Mouse (Mus musculus) embryonic facial prominence, embryonic 13.5 days (tissue): ENCODE data around the gene Dppa3. TPM values are rescaled to one million over a fixed set of nuclear protein-coding genes. Genes with fewer than 3 reads are reported as not detected.

Experiments
- ATAC-seq: fragments of 200-750 bp; cut with Nextera tagmentation; 2 replicates; pipeline ENCODE4 v1.8.0; 2017; ENCODE audit warnings: low read depth; ENCODE audit not compliant: insufficient number of reproducible peaks, insufficient read depth, low FRiP score, low TSS enrichment
- H3K27ac ChIP-seq: fragments of 300-500 bp; sonication (generic); 2 replicates; pipeline ENCODE4 v1.5.1; 2015; ENCODE audit warnings: moderate library complexity, mild to moderate bottlenecking, inconsistent platforms
- H3K27me3 ChIP-seq: fragments of 300-500 bp; sonication (generic); 2 replicates; pipeline ENCODE4 v1.6.1; 2015; ENCODE audit warnings: mild to moderate bottlenecking, inconsistent platforms
- H3K36me3 ChIP-seq: fragments of 300-500 bp; sonication (generic); 2 replicates; pipeline ENCODE4 v1.6.1; 2015; ENCODE audit warnings: mild to moderate bottlenecking, inconsistent platforms
- H3K4me1 ChIP-seq: fragments of 300-500 bp; sonication (generic); 2 replicates; pipeline ENCODE4 v1.6.1; 2015; ENCODE audit warnings: inconsistent platforms
- H3K4me2 ChIP-seq: fragments of 300-500 bp; sonication (generic); 2 replicates; pipeline ENCODE4 v1.6.1; 2015; ENCODE audit warnings: moderate library complexity, mild to moderate bottlenecking, inconsistent platforms
- H3K4me3 ChIP-seq: fragments of 300-500 bp; sonication (generic); 2 replicates; pipeline ENCODE4 v1.5.1; 2015; ENCODE audit warnings: mild to moderate bottlenecking, inconsistent platforms
- H3K9ac ChIP-seq: fragments of 300-500 bp; sonication (generic); 2 replicates; pipeline ENCODE4 v1.6.1; 2015; ENCODE audit warnings: mild to moderate bottlenecking, inconsistent platforms
- H3K9me3 ChIP-seq: fragments of 300-500 bp; sonication (generic); 2 replicates; pipeline ENCODE4 v1.6.1; 2016; ENCODE audit warnings: inconsistent platforms
- WGBS: fragments of 180-500 bp; shearing (Covaris S2); methylation state at CpG from one replicate; pipeline ENCODE4 v1.1.7; 2015; ENCODE audit warnings: mixed read lengths; 5-methylcytosine and 5-hydroxymethylcytosine counted together
- polyA plus RNA-seq: library from polyadenylated mRNA; unstranded; fragments of >200 nt; fragmentation: Nextera tagmentation; extraction: Ambion mirVana; gene quantifications from 2 replicates; pipeline ENCODE4 v1.2.1, GENCODE M21; 2015

Dppa3 gene
- polyA plus RNA-seq, 1 experiment from 2014 or later: not detected

GRCm38 (mm10) chr6:122601615-122602014 lies 24.6 kb upstream of the Dppa3 start:
- Histone ChIP-seq H3K4me2 (peak overlapping the region; percentile 66), H3K4me1 (no peaks in the 10 kb centered on the region), H3K27ac (no peak overlapping the region), H3K9me3 (no peaks in the 10 kb centered on the region), H3K4me3 (peak overlapping the region; percentile 47), H3K36me3 (no peaks in the 10 kb centered on the region), H3K27me3 (no peaks in the 10 kb centered on the region), H3K9ac (peak overlapping the region; percentile 67; the same call in 1 of the 2 replicates)
- ATAC-seq: no peak
- 84% methylated on average over 3 of the region's 3 CpGs for WGBS

- peak within 1 kb of the TSS; percentile 66 for H3K4me2 ChIP-seq
- 4% methylated on average over 22 of the region's 22 CpGs for WGBS
- peak within 1 kb of the TSS; percentile 67 for H3K9ac ChIP-seq
- H3K4me3 ChIP-seq: peak within 1 kb of the TSS; percentile 47
- H3K9me3 ChIP-seq: no peaks in the 10 kb centered on the region
- no peaks in the 10 kb centered on the region for H3K36me3 ChIP-seq
- H3K27ac ChIP-seq: peak within 1 kb of the TSS; percentile 49; the same call in 1 of the 2 replicates
- H3K4me1 ChIP-seq: no peaks in the 10 kb centered on the region
- no peaks in the 10 kb centered on the region for H3K27me3 ChIP-seq
- ATAC-seq: peak; percentile 53; the same call in 1 of the 2 replicates
Observed at GRCm38 (mm10) chr6:122602242-122602991, 23.8 kb upstream of the Dppa3 start, which contains the start of gene Apobec1. Gene Apobec1 (minus strand): TSS chr6:122602444.

GRCm38 (mm10) chr6:122602992-122603322 lies 23.3 kb upstream of the Dppa3 start:
- no peak overlapping the region for H3K9ac ChIP-seq
- no peaks in the 10 kb centered on the region for H3K9me3 ChIP-seq
- H3K27me3 ChIP-seq: no peaks in the 10 kb centered on the region
- H3K4me3 ChIP-seq: peak overlapping the region; percentile 47; the same call in 1 of the 2 replicates
- H3K4me2 ChIP-seq: peak overlapping the region; percentile 66
- no peaks in the 10 kb centered on the region for H3K4me1 ChIP-seq
- no peak for ATAC-seq
- WGBS: 19% methylated on average over 1 of the region's 1 CpGs
- H3K27ac ChIP-seq: no peak overlapping the region; the same call in 1 of the 2 replicates
- H3K36me3 ChIP-seq: no peaks in the 10 kb centered on the region

- ATAC-seq: no peak
- no peak overlapping the region for H3K4me2 ChIP-seq
Observed at GRCm38 (mm10) chr6:122604260-122604659, 21.9 kb upstream of the Dppa3 start.

GRCm38 (mm10) chr6:122605483-122605882 lies 20.7 kb upstream of the Dppa3 start:
- Histone ChIP-seq H3K36me3 (no peaks in the 10 kb centered on the region), H3K27me3 (no peaks in the 10 kb centered on the region), H3K4me3 (no peak overlapping the region), H3K9ac (no peak overlapping the region), H3K4me2 (no peak overlapping the region), H3K27ac (no peak overlapping the region), H3K9me3 (no peaks in the 10 kb centered on the region), H3K4me1 (no peaks in the 10 kb centered on the region)
- ATAC-seq: no peak
- WGBS: 90% methylated on average over 8 of the region's 8 CpGs

More at GRCm38 (mm10) chr6:122604260-122604659, 21.9 kb upstream of the Dppa3 start:
- Histone ChIP-seq H3K36me3 (no peaks in the 10 kb centered on the region), H3K9ac (no peak overlapping the region), H3K27ac (no peak overlapping the region), H3K27me3 (no peaks in the 10 kb centered on the region), H3K4me3 (no peak overlapping the region), H3K4me1 (no peaks in the 10 kb centered on the region), H3K9me3 (no peaks in the 10 kb centered on the region)

GRCm38 (mm10) chr6:122606661-122607060 lies 19.5 kb upstream of the Dppa3 start:
- Histone ChIP-seq H3K4me2 (no peak overlapping the region), H3K9me3 (no peaks in the 10 kb centered on the region), H3K9ac (no peak overlapping the region), H3K4me3 (no peak overlapping the region), H3K27me3 (no peaks in the 10 kb centered on the region), H3K4me1 (no peaks in the 10 kb centered on the region), H3K27ac (no peak overlapping the region), H3K36me3 (no peaks in the 10 kb centered on the region)
- 91% methylated on average over 11 of the region's 11 CpGs for WGBS
- ATAC-seq: no peak

- H3K9me3 ChIP-seq: no peaks in the 10 kb centered on the region
- H3K27me3 ChIP-seq: no peaks in the 10 kb centered on the region
- no peak overlapping the region for H3K4me3 ChIP-seq
- no peak for ATAC-seq
- H3K4me2 ChIP-seq: no peak overlapping the region
- WGBS: 90% methylated on average over 12 of the region's 12 CpGs
- H3K27ac ChIP-seq: no peak overlapping the region
- no peaks in the 10 kb centered on the region for H3K36me3 ChIP-seq
- no peaks in the 10 kb centered on the region for H3K4me1 ChIP-seq
- H3K9ac ChIP-seq: no peak overlapping the region
Observed at GRCm38 (mm10) chr6:122607700-122608099, 18.5 kb upstream of the Dppa3 start.

GRCm38 (mm10) chr6:122608434-122609376 lies 17.5 kb upstream of the Dppa3 start:
- H3K4me1 ChIP-seq: no peaks in the 10 kb centered on the region
- no peaks in the 10 kb centered on the region for H3K9me3 ChIP-seq
- 71% methylated on average over 10 of the region's 10 CpGs for WGBS
- H3K4me2 ChIP-seq: no peak overlapping the region
- no peak overlapping the region for H3K27ac ChIP-seq
- no peaks in the 10 kb centered on the region for H3K36me3 ChIP-seq
- no peaks in the 10 kb centered on the region for H3K27me3 ChIP-seq
- H3K9ac ChIP-seq: no peak overlapping the region
- no peak overlapping the region for H3K4me3 ChIP-seq
- no peak for ATAC-seq

GRCm38 (mm10) chr6:122609377-122609728 lies 16.9 kb upstream of the Dppa3 start:
- H3K9ac ChIP-seq: no peak overlapping the region
- no peaks in the 10 kb centered on the region for H3K9me3 ChIP-seq
- H3K27me3 ChIP-seq: no peaks in the 10 kb centered on the region
- H3K36me3 ChIP-seq: no peaks in the 10 kb centered on the region
- no peak for ATAC-seq
- H3K4me2 ChIP-seq: no peak overlapping the region
- no peak overlapping the region for H3K4me3 ChIP-seq
- H3K4me1 ChIP-seq: no peaks in the 10 kb centered on the region
- 71% methylated on average over 9 of the region's 9 CpGs for WGBS
- H3K27ac ChIP-seq: no peak overlapping the region

- H3K36me3 ChIP-seq: no peaks in the 10 kb centered on the region
- ATAC-seq: no peak
- H3K4me2 ChIP-seq: no peak within 1 kb of the TSS
- H3K27me3 ChIP-seq: no peaks in the 10 kb centered on the region
- H3K9me3 ChIP-seq: no peaks in the 10 kb centered on the region
- H3K27ac ChIP-seq: no peak within 1 kb of the TSS
- 59% methylated on average over 14 of the region's 14 CpGs for WGBS
- no peak within 1 kb of the TSS for H3K4me3 ChIP-seq
- no peak within 1 kb of the TSS for H3K9ac ChIP-seq
- H3K4me1 ChIP-seq: no peaks in the 10 kb centered on the region
Observed at GRCm38 (mm10) chr6:122609771-122610170, 16.4 kb upstream of the Dppa3 start, which contains the start of gene Gdf3. Gene Gdf3 (minus strand): TSS chr6:122610087.

GRCm38 (mm10) chr6:122612426-122612825 lies 13.8 kb upstream of the Dppa3 start:
- no peak overlapping the region for H3K4me2 ChIP-seq
- no peak for ATAC-seq
- H3K36me3 ChIP-seq: no peaks in the 10 kb centered on the region
- H3K4me1 ChIP-seq: no peaks in the 10 kb centered on the region
- no peak overlapping the region for H3K9ac ChIP-seq
- WGBS: 82% methylated on average over 4 of the region's 4 CpGs
- no peak overlapping the region for H3K27ac ChIP-seq
- no peak overlapping the region for H3K4me3 ChIP-seq
- no peaks in the 10 kb centered on the region for H3K9me3 ChIP-seq
- H3K27me3 ChIP-seq: no peaks in the 10 kb centered on the region
